Mouse (Mus musculus) hindbrain, embryonic 14.5 days (tissue): ENCODE measurements at regions not wholly inside any gene's neighbourhood (a gene's known extent, or its start where the extent isn't known, plus 50 kb on each side); places are given as distances from the start of the nearest gene placed in this dataset.

Source experiments
- ATAC-seq: fragments of 200-750 bp; cut with Nextera tagmentation; 2 replicates; pipeline ENCODE4 v1.8.0; 2017; ENCODE audit warnings: moderate number of reproducible peaks, mild to moderate bottlenecking, moderate TSS enrichment, moderate library complexity; ENCODE audit not compliant: low FRiP score
- DNase-seq: peaks from one replicate; pipeline ENCODE4 v3.0.0-alpha.2; 2015; ENCODE audit warnings: low spot score
- H3K27ac ChIP-seq: fragments of 300-500 bp; sonication (generic); 2 replicates; pipeline ENCODE4 v1.5.1; 2014; ENCODE audit warnings: mild to moderate bottlenecking, moderate library complexity
- H3K27me3 ChIP-seq: fragments of 300-500 bp; sonication (generic); 2 replicates; pipeline ENCODE4 v1.6.1; 2014; ENCODE audit warnings: mild to moderate bottlenecking, low read length, mixed read lengths; ENCODE audit not compliant: control insufficient read depth, insufficient read depth
- H3K36me3 ChIP-seq: fragments of 300-500 bp; sonication (generic); replicated peaks from 2 replicates; pipeline ENCODE4 v1.6.1; 2014; ENCODE audit not compliant: control insufficient read depth, insufficient read depth
- H3K4me1 ChIP-seq: fragments of 300-500 bp; sonication (generic); replicated peaks from 2 replicates; pipeline ENCODE4 v1.6.1; 2014; ENCODE audit warnings: antibody characterized with exemption, low read length, mixed read lengths; ENCODE audit not compliant: control insufficient read depth, insufficient read depth
- H3K4me2 ChIP-seq: fragments of 300-500 bp; sonication (generic); replicated peaks from 2 replicates; pipeline ENCODE4 v1.6.1; 2014; ENCODE audit warnings: mild to moderate bottlenecking, moderate library complexity
- H3K4me3 ChIP-seq: fragments of 300-500 bp; sonication (generic); replicated peaks from 2 replicates; pipeline ENCODE4 v1.5.1; 2014; ENCODE audit warnings: mild to moderate bottlenecking, low read length
- H3K9ac ChIP-seq: fragments of 300-500 bp; sonication (generic); 2 replicates; pipeline ENCODE4 v1.6.1; 2014
- H3K9me3 ChIP-seq: fragments of 300-500 bp; sonication (generic); 2 replicates; pipeline ENCODE4 v1.6.1; 2016; ENCODE audit warnings: low read length; ENCODE audit not compliant: control insufficient read depth
- WGBS: fragments of 180-500 bp; shearing (Covaris S2); extraction: QIAGEN DNeasy Blood & Tissue Kit; methylation state at CpG from one replicate; pipeline ENCODE4 v1.1.7; 2014; 5-methylcytosine and 5-hydroxymethylcytosine counted together

DNA sequence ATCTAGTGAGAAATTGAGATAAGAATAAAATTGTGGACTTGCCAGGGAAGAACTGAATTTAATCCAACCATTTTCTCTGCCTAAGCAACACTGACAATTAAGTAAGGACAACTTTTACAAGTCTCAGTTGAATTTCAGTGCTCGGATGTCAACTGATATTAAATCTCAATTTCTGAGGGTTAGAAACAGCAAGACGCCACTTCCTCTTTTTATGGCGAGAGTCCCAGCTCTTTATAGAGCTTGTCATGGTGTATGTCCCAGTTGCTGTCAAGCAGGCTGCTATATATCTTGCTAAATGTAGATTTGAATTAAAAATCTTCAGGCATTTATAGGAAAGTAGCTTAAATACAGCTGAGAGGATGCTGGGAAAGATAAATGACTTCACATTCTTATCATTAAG, 697.8 kb upstream of the Got2 start:
- 73% methylated on average over 3 of the region's 3 CpGs for WGBS
- no peaks in the 10 kb centered on the region for H3K9me3 ChIP-seq
- DNase-seq (no peak), ATAC-seq (no peak)
- H3K27me3 ChIP-seq, result no peaks in the 10 kb centered on the region
- no peaks in the 10 kb centered on the region for H3K4me1 ChIP-seq
- no peak overlapping the region for H3K4me2 ChIP-seq
- H3K4me3 ChIP-seq, result no peak overlapping the region
- no peak overlapping the region for H3K9ac ChIP-seq
- no peaks in the 10 kb centered on the region for H3K36me3 ChIP-seq
- no peak overlapping the region for H3K27ac ChIP-seq

DNA sequence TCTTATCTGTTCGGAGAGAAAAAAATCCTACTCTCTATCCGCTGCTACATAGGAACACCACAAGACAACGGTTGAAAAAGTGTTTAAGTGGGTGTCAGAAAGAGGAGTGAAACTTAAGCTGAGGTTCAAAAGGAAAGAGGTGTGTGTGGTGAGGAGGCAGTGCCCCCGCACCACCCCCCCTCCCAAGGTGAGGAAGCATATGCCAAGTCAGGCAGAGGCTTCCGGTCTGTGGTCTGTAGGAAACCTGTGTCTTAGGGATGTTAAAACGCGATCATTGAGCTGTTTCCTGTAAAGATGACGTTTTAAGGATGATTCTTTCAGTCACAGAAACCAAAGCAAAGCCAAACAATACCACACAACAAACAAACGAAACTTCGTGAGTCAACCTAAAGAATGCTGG, 664.2 kb upstream of the Got2 start:
- DNase-seq (no peak), ATAC-seq (no peak)
- Histone ChIP-seq H3K27me3 (no peaks in the 10 kb centered on the region), H3K9me3 (no peaks in the 10 kb centered on the region), H3K4me2 (no peak overlapping the region), H3K4me1 (no peaks in the 10 kb centered on the region), H3K4me3 (no peak overlapping the region), H3K9ac (no peak overlapping the region), H3K36me3 (no peaks in the 10 kb centered on the region), H3K27ac (no peak overlapping the region)
- 82% methylated on average over 10 of the region's 10 CpGs for whole genome bisulfite sequencing

DNA sequence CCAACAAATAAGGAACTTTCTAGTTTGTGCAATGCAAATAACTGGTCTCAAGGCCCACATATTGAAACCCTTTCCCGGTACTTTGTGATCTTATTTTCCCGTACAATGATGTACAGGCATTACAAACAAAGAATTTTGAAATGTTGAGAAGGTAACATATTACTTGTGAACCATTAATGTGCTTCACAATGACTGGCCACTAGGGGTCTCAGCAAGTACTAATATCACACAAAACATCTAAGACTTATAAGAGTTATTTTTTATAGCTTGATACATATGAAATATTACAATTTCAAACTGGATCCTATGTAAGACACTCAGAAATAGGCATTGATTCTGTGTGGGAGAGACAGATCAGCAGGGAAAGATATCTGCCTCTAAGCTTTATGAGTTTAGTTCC, 662.1 kb upstream of the Got2 start:
- Histone ChIP-seq H3K27me3 (no peaks in the 10 kb centered on the region), H3K36me3 (no peaks in the 10 kb centered on the region), H3K27ac (no peak overlapping the region), H3K4me3 (no peak overlapping the region), H3K9me3 (no peaks in the 10 kb centered on the region), H3K4me2 (no peak overlapping the region), H3K9ac (no peak overlapping the region), H3K4me1 (no peaks in the 10 kb centered on the region)
- ATAC-seq, result no peak
- WGBS, result 92% methylated on average over 2 of the region's 2 CpGs
- DNase-seq, result no peak

DNA sequence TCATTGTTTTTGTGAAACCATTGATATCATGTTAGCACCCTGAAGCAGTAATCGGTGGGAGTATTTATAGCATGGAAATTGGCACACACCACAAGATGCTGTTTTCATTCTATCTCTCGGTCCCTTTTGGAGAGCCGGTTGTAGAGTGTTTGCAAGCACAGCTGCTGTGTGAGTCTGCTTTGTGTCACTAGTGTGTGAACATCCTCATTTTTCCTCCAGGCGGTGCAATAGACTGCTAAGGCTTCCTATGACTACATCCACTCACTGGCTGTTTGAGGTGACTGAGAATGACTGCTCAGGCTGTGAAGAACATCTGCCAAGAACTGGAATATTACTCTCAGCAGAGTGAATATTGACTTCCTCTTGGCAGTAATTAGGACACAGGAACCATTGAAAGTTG, 660.3 kb upstream of the Got2 start:
- no peaks in the 10 kb centered on the region for H3K27me3 ChIP-seq
- DNase-seq (no peak), ATAC-seq (peak; percentile 43; the same call in 1 of the 2 replicates)
- 63% methylated on average over 4 of the region's 4 CpGs for WGBS
- no peak overlapping the region for H3K4me2 ChIP-seq
- no peaks in the 10 kb centered on the region for H3K4me1 ChIP-seq
- no peak overlapping the region for H3K27ac ChIP-seq
- H3K36me3 ChIP-seq, result no peaks in the 10 kb centered on the region
- H3K9ac ChIP-seq, result no peak overlapping the region
- no peak overlapping the region for H3K4me3 ChIP-seq
- no peaks in the 10 kb centered on the region for H3K9me3 ChIP-seq

DNA sequence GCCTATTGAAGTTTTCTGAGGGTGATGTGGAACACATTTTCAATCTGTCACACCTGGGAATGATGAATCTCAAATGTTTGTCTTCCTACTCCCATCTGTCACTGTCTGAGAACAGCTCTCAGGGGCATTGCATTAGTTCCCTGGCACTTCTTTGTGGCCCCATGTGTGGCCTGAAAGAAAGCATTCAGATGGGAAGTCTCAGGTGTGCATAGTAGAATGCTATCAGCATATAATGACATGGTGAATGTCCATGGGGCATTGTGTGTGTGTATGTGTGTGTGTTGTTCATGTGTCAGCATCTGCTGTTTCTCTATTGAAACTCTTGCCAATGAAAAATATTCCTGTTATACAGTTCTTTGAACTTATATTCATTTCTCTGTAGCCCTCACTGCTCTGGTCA, 659.8 kb upstream of the Got2 start:
- Histone ChIP-seq H3K36me3 (no peaks in the 10 kb centered on the region), H3K9ac (no peak overlapping the region), H3K4me2 (no peak overlapping the region), H3K27ac (no peak overlapping the region), H3K9me3 (no peaks in the 10 kb centered on the region), H3K27me3 (no peaks in the 10 kb centered on the region), H3K4me3 (no peak overlapping the region), H3K4me1 (no peaks in the 10 kb centered on the region)
- DNase-seq, result no peak
- peak; percentile 65; the same call in 1 of the 2 replicates for ATAC-seq

DNA sequence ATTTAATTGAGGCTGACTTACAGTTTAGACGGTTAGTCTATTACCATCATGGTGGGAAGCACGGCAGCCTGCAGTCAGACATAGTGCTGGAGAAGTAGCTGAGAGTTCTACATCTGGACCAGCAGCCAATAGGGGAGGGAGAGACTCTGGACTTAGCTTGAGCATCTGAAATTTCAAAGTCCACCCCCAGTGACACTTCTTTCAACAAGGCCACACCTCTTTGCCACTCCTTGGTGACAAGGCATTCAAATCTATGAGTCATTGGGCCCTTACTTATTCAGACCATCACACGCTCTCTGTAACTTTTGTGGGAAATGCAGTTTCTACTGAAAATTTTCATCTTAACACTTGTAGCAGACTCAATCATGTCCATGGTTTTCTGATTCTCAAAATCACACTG, 653.9 kb upstream of the Got2 start:
- Histone ChIP-seq H3K4me1 (no peaks in the 10 kb centered on the region), H3K36me3 (no peaks in the 10 kb centered on the region), H3K9ac (no peak overlapping the region), H3K27ac (no peak overlapping the region), H3K27me3 (no peaks in the 10 kb centered on the region), H3K4me3 (no peak overlapping the region), H3K4me2 (no peak overlapping the region), H3K9me3 (no peaks in the 10 kb centered on the region)
- ATAC-seq (no peak), DNase-seq (no peak)
- 89% methylated on average over 3 of the region's 3 CpGs for WGBS

DNA sequence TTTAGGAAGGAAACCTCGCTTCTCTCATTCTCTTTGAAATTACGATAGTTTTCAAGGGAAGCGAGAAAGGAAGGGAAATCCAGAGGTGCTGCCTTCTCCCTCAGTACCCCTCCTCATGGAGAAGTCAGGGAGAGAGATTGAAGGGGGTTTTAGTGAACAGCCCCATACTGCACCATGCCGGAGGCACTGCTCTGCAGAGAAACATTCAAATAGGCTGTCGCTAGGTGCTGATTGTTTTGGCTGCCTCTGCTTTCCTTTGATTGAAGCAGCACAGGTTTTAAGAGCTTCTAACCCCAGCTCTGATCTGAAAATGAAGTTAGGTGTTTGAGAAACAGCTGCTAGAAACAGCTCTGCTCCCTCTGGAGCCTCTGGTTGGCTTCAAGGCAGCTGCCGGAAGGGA, 610.5 kb upstream of the Got2 start:
- Histone ChIP-seq H3K9ac (no peak overlapping the region), H3K4me3 (no peak overlapping the region), H3K9me3 (no peaks in the 10 kb centered on the region), H3K4me1 (no peaks in the 10 kb centered on the region), H3K27me3 (no peaks in the 10 kb centered on the region), H3K36me3 (no peaks in the 10 kb centered on the region), H3K27ac (no peak overlapping the region), H3K4me2 (no peak overlapping the region)
- no peak for ATAC-seq
- no peak for DNase-seq
- 69% methylated on average over 6 of the region's 6 CpGs for WGBS

DNA sequence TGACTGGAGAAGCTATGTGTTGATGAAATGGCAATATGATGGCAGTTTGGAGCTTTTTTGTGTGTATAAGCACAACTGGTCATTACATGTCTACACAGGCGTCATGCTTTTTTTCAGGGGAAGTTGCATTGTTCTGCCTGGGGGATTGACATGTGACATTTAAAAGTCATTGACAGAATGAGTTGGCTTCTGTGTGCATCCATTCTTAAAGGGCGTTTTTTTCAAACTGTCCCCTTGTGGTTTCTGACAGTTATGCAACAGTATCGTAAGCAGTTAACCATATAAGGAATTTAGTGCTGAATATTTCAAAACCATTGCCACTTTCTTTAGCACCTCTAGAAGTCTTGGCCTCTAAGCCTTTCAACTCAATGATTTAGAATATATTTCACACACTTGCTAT, 607.1 kb upstream of the Got2 start:
- no peak overlapping the region for H3K9ac ChIP-seq
- H3K4me2 ChIP-seq, result no peak overlapping the region
- WGBS, result 77% methylated on average over 3 of the region's 3 CpGs
- no peak for ATAC-seq
- H3K9me3 ChIP-seq, result no peaks in the 10 kb centered on the region
- no peaks in the 10 kb centered on the region for H3K4me1 ChIP-seq
- no peak overlapping the region for H3K4me3 ChIP-seq
- no peak overlapping the region for H3K27ac ChIP-seq
- H3K36me3 ChIP-seq, result no peaks in the 10 kb centered on the region
- DNase-seq, result no peak
- H3K27me3 ChIP-seq, result no peaks in the 10 kb centered on the region

DNA sequence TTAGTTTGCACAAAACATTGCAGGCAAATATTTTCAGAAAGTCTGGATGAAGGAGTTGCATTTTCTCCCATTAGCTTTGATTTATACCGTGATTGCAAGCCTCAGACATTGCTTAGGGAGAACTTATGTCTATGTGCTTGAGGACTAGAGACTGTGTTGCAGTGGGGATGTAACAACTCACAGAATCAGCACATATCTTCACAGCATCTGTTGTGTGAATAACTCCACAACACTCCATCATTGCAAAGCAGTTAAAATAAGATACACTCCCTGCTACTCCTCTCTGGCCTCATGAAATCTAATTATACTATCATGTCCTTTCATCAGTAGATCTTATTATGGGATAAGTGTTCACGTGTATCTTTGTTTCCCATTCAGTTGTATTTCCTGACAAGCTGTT, 601.5 kb upstream of the Got2 start:
- Histone ChIP-seq H3K27ac (no peak overlapping the region), H3K9me3 (no peaks in the 10 kb centered on the region), H3K4me1 (peaks cover 4% of the 10 kb centered on the region; the same call in 1 of the 2 replicates), H3K4me3 (no peak overlapping the region), H3K9ac (no peak overlapping the region), H3K4me2 (no peak overlapping the region), H3K27me3 (no peaks in the 10 kb centered on the region), H3K36me3 (no peaks in the 10 kb centered on the region)
- DNase-seq (no peak), ATAC-seq (no peak)
- WGBS, result 78% methylated on average over 2 of the region's 2 CpGs

DNA sequence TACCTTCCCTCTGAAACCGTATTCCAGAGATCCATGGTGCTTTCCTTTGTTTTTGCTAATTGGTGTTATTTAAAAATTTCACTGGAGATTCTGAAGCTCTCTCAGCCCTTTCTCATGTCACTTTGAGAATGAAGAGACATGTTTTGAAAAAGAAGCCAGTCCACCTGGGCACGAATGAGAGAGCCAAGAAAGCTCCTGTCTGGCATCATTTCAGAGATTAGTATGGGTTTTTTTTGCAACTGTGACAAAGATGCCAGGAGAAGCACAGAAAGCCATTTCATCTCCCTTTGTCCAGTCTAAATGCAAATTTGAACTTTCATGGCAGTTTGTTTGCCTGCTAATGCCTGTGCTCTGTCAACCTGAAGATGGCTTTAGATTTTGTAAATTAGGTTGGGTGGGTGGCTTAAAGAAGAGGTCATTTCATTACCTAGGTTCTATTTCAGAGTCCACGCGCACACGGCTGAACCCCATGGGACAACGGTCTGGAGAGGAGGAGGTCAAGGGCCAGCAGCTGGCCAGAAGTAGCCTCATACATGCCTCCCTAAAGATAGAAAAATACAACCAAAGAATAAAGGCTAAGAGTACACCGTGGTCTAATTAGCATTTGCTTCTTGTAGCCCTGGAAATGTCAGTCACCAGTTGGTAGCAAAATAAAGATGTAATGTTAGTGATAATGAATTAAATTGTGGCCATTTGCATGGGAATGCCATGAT, 600.5 kb upstream of the Got2 start:
- ATAC-seq (no peak), DNase-seq (no peak)
- WGBS, result 33% methylated on average over 7 of the region's 7 CpGs

More for the DNA sequence above, 600.5 kb upstream of the Got2 start:
- Histone ChIP-seq H3K9ac (no peak overlapping the region), H3K4me3 (no peak overlapping the region), H3K27me3 (no peaks in the 10 kb centered on the region), H3K9me3 (no peaks in the 10 kb centered on the region), H3K4me2 (no peak overlapping the region), H3K27ac (no peak overlapping the region), H3K36me3 (no peaks in the 10 kb centered on the region), H3K4me1 (peaks cover 4% of the 10 kb centered on the region; the same call in 1 of the 2 replicates)
